Mouse (Mus musculus): ENCODE measurements around the gene Amigo3. TPM values are rescaled to one million over a fixed set of nuclear protein-coding genes. Genes with fewer than 3 reads are reported as not detected.

The Amigo3 gene
- total and polyA plus RNA-seq, 2 experiments from 2014 or later, result 1.6 to 7.6 TPM

- Histone ChIP-seq H3K36me3 (replicated peaks; ENCODE audit: control insufficient read depth, insufficient read depth, low read length) (peaks cover 41% of the 10 kb centered on the region), H3K27me3 (ENCODE audit: control insufficient read depth, insufficient read depth, low read length) (no peaks in the 10 kb centered on the region), H3K27ac (ENCODE audit: low read depth) (peak overlapping the region; percentile 46), H3K4me1 (ENCODE audit: control insufficient read depth, insufficient read depth) (peaks cover 9% of the 10 kb centered on the region), H3K9me3 (replicated peaks; ENCODE audit: control insufficient read depth, low read length) (no peaks in the 10 kb centered on the region), H3K4me3 (ENCODE audit: low read depth, low read length) (no peak overlapping the region), H3K9ac (replicated peaks; ENCODE audit: low read depth, low read length) (no peak overlapping the region), H3K4me2 (ENCODE audit: low read depth, low read length) (no peak overlapping the region)
- TF ChIP-seq CTCF (IDR thresholded peaks at IDR 0.05; ENCODE audit: low read depth) (peak; percentile 98), EP300 (IDR thresholded peaks at IDR 0.05; ENCODE audit: low read depth) (no peak)
- DNase-seq (ENCODE audit: low spot score) (peak; percentile 86), ATAC-seq (ENCODE audit: insufficient read depth, low read depth) (peak; percentile 30; the same call in 1 of the 2 replicates)
- 19% methylated on average over 8 of the region's 8 CpGs for WGBS
Observed at GRCm38 (mm10) chr9:108067900-108068299, 14.9 kb downstream of the Amigo3 start.

GRCm38 (mm10) chr9:108069007-108069406, 16.0 kb downstream of the Amigo3 start:
- DNase-seq (ENCODE audit: low spot score) (no peak), ATAC-seq (ENCODE audit: insufficient read depth, low read depth) (no peak)
- 91% methylated on average over 9 of the region's 9 CpGs for WGBS
- H3K36me3 ChIP-seq (replicated peaks; ENCODE audit: control insufficient read depth, insufficient read depth, low read length), result peaks cover 30% of the 10 kb centered on the region
- H3K4me2 ChIP-seq (ENCODE audit: low read depth, low read length), result no peak overlapping the region
- no peak overlapping the region for H3K9ac ChIP-seq (replicated peaks; ENCODE audit: low read depth, low read length)
- H3K27me3 ChIP-seq (ENCODE audit: control insufficient read depth, insufficient read depth, low read length), result no peaks in the 10 kb centered on the region
- no peak overlapping the region for H3K4me3 ChIP-seq (ENCODE audit: low read depth, low read length)
- TF ChIP-seq CTCF (IDR thresholded peaks at IDR 0.05; ENCODE audit: low read depth) (no peak), EP300 (IDR thresholded peaks at IDR 0.05; ENCODE audit: low read depth) (no peak)
- H3K4me1 ChIP-seq (ENCODE audit: control insufficient read depth, insufficient read depth), result peaks cover 16% of the 10 kb centered on the region
- no peak overlapping the region for H3K27ac ChIP-seq (ENCODE audit: low read depth)
- H3K9me3 ChIP-seq (replicated peaks; ENCODE audit: control insufficient read depth, low read length), result no peaks in the 10 kb centered on the region

GRCm38 (mm10) chr9:108069529-108069928, 16.6 kb downstream of the Amigo3 start:
- no peaks in the 10 kb centered on the region for H3K9me3 ChIP-seq (replicated peaks; ENCODE audit: control insufficient read depth, low read length)
- ATAC-seq (ENCODE audit: insufficient read depth, low read depth) (no peak), DNase-seq (ENCODE audit: low spot score) (no peak)
- no peaks in the 10 kb centered on the region for H3K27me3 ChIP-seq (ENCODE audit: control insufficient read depth, insufficient read depth, low read length)
- 58% methylated on average over 7 of the region's 7 CpGs for WGBS
- H3K36me3 ChIP-seq (replicated peaks; ENCODE audit: control insufficient read depth, insufficient read depth, low read length), result peaks cover 28% of the 10 kb centered on the region
- H3K27ac ChIP-seq (ENCODE audit: low read depth), result 0 out of 2 replicates have a peak overlapping the region, but pooled peaks have one; percentile 4
- H3K4me1 ChIP-seq (ENCODE audit: control insufficient read depth, insufficient read depth), result peaks cover 16% of the 10 kb centered on the region
- 0 out of 2 replicates have a peak overlapping the region, but pooled peaks have one; percentile 15 for H3K9ac ChIP-seq (replicated peaks; ENCODE audit: low read depth, low read length)
- no peak for TF ChIP-seq EP300 (IDR thresholded peaks at IDR 0.05; ENCODE audit: low read depth)
- no peak for TF ChIP-seq CTCF (IDR thresholded peaks at IDR 0.05; ENCODE audit: low read depth)
- H3K4me3 ChIP-seq (ENCODE audit: low read depth, low read length), result no peak overlapping the region
- no peak overlapping the region for H3K4me2 ChIP-seq (ENCODE audit: low read depth, low read length)

- Histone ChIP-seq H3K27me3 (ENCODE audit: control insufficient read depth, insufficient read depth, low read length) (no peaks in the 10 kb centered on the region), H3K4me1 (ENCODE audit: control insufficient read depth, insufficient read depth) (peaks cover 16% of the 10 kb centered on the region), H3K27ac (ENCODE audit: low read depth) (peak overlapping the region; percentile 58), H3K4me3 (ENCODE audit: low read depth, low read length) (no peak overlapping the region), H3K36me3 (replicated peaks; ENCODE audit: control insufficient read depth, insufficient read depth, low read length) (peaks cover 16% of the 10 kb centered on the region), H3K9me3 (replicated peaks; ENCODE audit: control insufficient read depth, low read length) (no peaks in the 10 kb centered on the region), H3K9ac (replicated peaks; ENCODE audit: low read depth, low read length) (no peak overlapping the region), H3K4me2 (ENCODE audit: low read depth, low read length) (no peak overlapping the region)
- 37% methylated on average over 4 of the region's 4 CpGs for WGBS
- ATAC-seq (ENCODE audit: insufficient read depth, low read depth) (no peak), DNase-seq (ENCODE audit: low spot score) (no peak)
- TF ChIP-seq EP300 (IDR thresholded peaks at IDR 0.05; ENCODE audit: low read depth) (no peak), CTCF (IDR thresholded peaks at IDR 0.05; ENCODE audit: low read depth) (no peak)
Observed at GRCm38 (mm10) chr9:108071801-108072200, 18.8 kb downstream of the Amigo3 start.

GRCm38 (mm10) chr9:108072481-108072924, 19.5 kb downstream of the Amigo3 start:
- H3K36me3 ChIP-seq (replicated peaks; ENCODE audit: control insufficient read depth, insufficient read depth, low read length), result peaks cover 14% of the 10 kb centered on the region
- ATAC-seq (ENCODE audit: insufficient read depth, low read depth) (peak; percentile 47), DNase-seq (ENCODE audit: low spot score) (no peak)
- peaks cover 16% of the 10 kb centered on the region for H3K4me1 ChIP-seq (ENCODE audit: control insufficient read depth, insufficient read depth)
- H3K9ac ChIP-seq (replicated peaks; ENCODE audit: low read depth, low read length), result no peak overlapping the region
- H3K9me3 ChIP-seq (replicated peaks; ENCODE audit: control insufficient read depth, low read length), result no peaks in the 10 kb centered on the region
- TF ChIP-seq CTCF (IDR thresholded peaks at IDR 0.05; ENCODE audit: low read depth), result no peak
- no peak for TF ChIP-seq EP300 (IDR thresholded peaks at IDR 0.05; ENCODE audit: low read depth)
- no peaks in the 10 kb centered on the region for H3K27me3 ChIP-seq (ENCODE audit: control insufficient read depth, insufficient read depth, low read length)
- H3K27ac ChIP-seq (ENCODE audit: low read depth), result peak overlapping the region; percentile 58
- no peak overlapping the region for H3K4me2 ChIP-seq (ENCODE audit: low read depth, low read length)
- 34% methylated on average over 9 of the region's 9 CpGs for WGBS
- no peak overlapping the region for H3K4me3 ChIP-seq (ENCODE audit: low read depth, low read length)
